ENCODE assay signal across 21 mouse cellular contexts in the genomic region with DNA sequence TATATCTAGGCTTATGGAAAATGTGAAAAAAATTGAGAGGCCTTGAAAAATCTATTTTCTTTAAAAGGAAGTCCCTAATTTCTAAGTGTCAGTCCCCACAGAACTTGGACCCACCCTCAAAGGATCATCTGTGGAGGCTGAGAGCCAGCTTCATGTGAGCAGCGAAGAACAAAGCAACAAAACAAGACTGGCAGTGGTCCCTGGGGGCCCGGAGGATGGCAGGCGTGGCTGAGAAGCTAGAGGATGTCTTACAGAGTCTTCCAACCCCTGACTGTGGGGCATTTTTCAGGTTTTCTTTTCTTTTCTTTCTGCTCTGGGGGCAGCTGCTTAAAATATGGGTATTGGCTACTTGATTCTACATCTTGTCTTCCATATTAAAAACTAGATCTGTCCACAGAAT.
A peak's percentile ranks its signal among the peaks of the same experiment; 100 is the strongest.
DNase-seq lines count a peak whose midpoint lies in the region; ATAC-seq and TF ChIP-seq lines count a peak whose summit lies in the region.
"Had no signal": no experiment of that assay in that cellular context is flagged by ENCODE, and none has a peak within 500 bp of the region (broad histone marks: within the 10 kb centered on the region; RNA-seq: fewer than 3 reads in every experiment).

No protein-coding gene starts in this region.

- no peak for ATAC-seq in intestine, embryonic 14.5 days (replicated peaks; ENCODE audit: low FRiP score, low TSS enrichment, low read depth)
- ATAC-seq in intestine, embryonic 15.5 days: no peak
- no peak for ATAC-seq in liver, postnatal 0 days
- ATAC-seq in liver, embryonic 11.5 days (replicated peaks; ENCODE audit: low FRiP score): no peak
- ATAC-seq: forebrain, embryonic 14.5 days; intestine, postnatal 0 days; Patski had no signal

- no peak overlapping the region for H3K4me3 ChIP-seq in intestine, embryonic 14.5 days (ENCODE audit: low read depth, low read length)
- no peak overlapping the region for H3K4me3 ChIP-seq in intestine, embryonic 15.5 days (replicated peaks)
- H3K4me3 ChIP-seq in liver, postnatal 0 days (ENCODE audit: low read depth, low read length): no peak overlapping the region
- H3K4me3 ChIP-seq in liver, embryonic 11.5 days (ENCODE audit: low read depth, low read length): no peak overlapping the region
- H3K4me3 ChIP-seq: embryonic facial prominence, embryonic 15.5 days; heart, embryonic 10.5 days; hindbrain, embryonic 15.5 days; lung, embryonic 15.5 days; stomach, embryonic 15.5 days had no signal

- H3K36me3 ChIP-seq in intestine, embryonic 14.5 days (ENCODE audit: control insufficient read depth, insufficient read depth, low read length): no peaks in the 10 kb centered on the region
- H3K36me3 ChIP-seq in intestine, embryonic 15.5 days: no peaks in the 10 kb centered on the region
- H3K36me3 ChIP-seq in liver, postnatal 0 days (replicated peaks; ENCODE audit: insufficient read depth, low read length): no peaks in the 10 kb centered on the region
- no peaks in the 10 kb centered on the region for H3K36me3 ChIP-seq in liver, embryonic 11.5 days (ENCODE audit: control insufficient read depth, insufficient read depth, low read length)
- H3K36me3 ChIP-seq: embryonic facial prominence, embryonic 15.5 days; heart, embryonic 10.5 days; hindbrain, embryonic 15.5 days; lung, embryonic 15.5 days; stomach, embryonic 15.5 days had no signal

- peaks cover 4% of the 10 kb centered on the region; the same call in 1 of the 2 replicates for H3K9me3 ChIP-seq in intestine, embryonic 14.5 days (ENCODE audit: control insufficient read depth, low read length)
- no peaks in the 10 kb centered on the region for H3K9me3 ChIP-seq in intestine, embryonic 15.5 days
- 0 out of 2 replicates have a peak, but pooled peaks cover 2% of the 10 kb centered on the region for H3K9me3 ChIP-seq in liver, postnatal 0 days (ENCODE audit: low read length)
- H3K9me3 ChIP-seq in liver, embryonic 11.5 days (ENCODE audit: control insufficient read depth, low read length): no peaks in the 10 kb centered on the region
- H3K9me3 ChIP-seq: embryonic facial prominence, embryonic 15.5 days; heart, embryonic 10.5 days; hindbrain, embryonic 15.5 days; lung, embryonic 15.5 days; stomach, embryonic 15.5 days had no signal

- no peak overlapping the region for H3K4me2 ChIP-seq in intestine, embryonic 14.5 days (ENCODE audit: low read length)
- H3K4me2 ChIP-seq in intestine, embryonic 15.5 days (replicated peaks): no peak overlapping the region
- H3K4me2 ChIP-seq in liver, postnatal 0 days (ENCODE audit: low read depth, low read length): no peak overlapping the region
- no peak overlapping the region for H3K4me2 ChIP-seq in liver, embryonic 11.5 days
- H3K4me2 ChIP-seq: embryonic facial prominence, embryonic 15.5 days; hindbrain, embryonic 15.5 days; lung, embryonic 15.5 days; midbrain, embryonic 11.5 days; stomach, embryonic 15.5 days had no signal

- no peak for TF ChIP-seq CTCF in liver, postnatal 0 days (IDR thresholded peaks at IDR 0.05; ENCODE audit: low read depth)

- H3K9ac ChIP-seq in intestine, embryonic 14.5 days (ENCODE audit: low read length): no peak overlapping the region
- H3K9ac ChIP-seq in intestine, embryonic 15.5 days: no peak overlapping the region
- no peak overlapping the region for H3K9ac ChIP-seq in liver, postnatal 0 days (replicated peaks)
- H3K9ac ChIP-seq in liver, embryonic 11.5 days (ENCODE audit: low read depth, low read length): no peak overlapping the region
- H3K9ac ChIP-seq: embryonic facial prominence, embryonic 15.5 days; hindbrain, embryonic 15.5 days; liver, embryonic 14.5 days; lung, embryonic 15.5 days; stomach, embryonic 15.5 days had no signal

- no peaks in the 10 kb centered on the region for H3K27me3 ChIP-seq in intestine, embryonic 14.5 days (replicated peaks; ENCODE audit: control insufficient read depth, insufficient read depth, low read length)
- no peaks in the 10 kb centered on the region for H3K27me3 ChIP-seq in intestine, embryonic 15.5 days (replicated peaks)
- no peaks in the 10 kb centered on the region for H3K27me3 ChIP-seq in liver, postnatal 0 days (ENCODE audit: insufficient read depth, low read length)
- H3K27me3 ChIP-seq in liver, embryonic 11.5 days (replicated peaks; ENCODE audit: control insufficient read depth, insufficient read depth, low read length): no peaks in the 10 kb centered on the region
- H3K27me3 ChIP-seq: embryonic facial prominence, embryonic 15.5 days; hindbrain, embryonic 15.5 days; lung, embryonic 15.5 days; Patski; stomach, embryonic 15.5 days had no signal

- H3K4me1 ChIP-seq in intestine, embryonic 14.5 days (replicated peaks; ENCODE audit: control insufficient read depth, insufficient read depth, low read length): no peaks in the 10 kb centered on the region
- H3K4me1 ChIP-seq in intestine, embryonic 15.5 days (replicated peaks): no peaks in the 10 kb centered on the region
- no peaks in the 10 kb centered on the region; the same call in 1 of the 2 replicates for H3K4me1 ChIP-seq in liver, postnatal 0 days (ENCODE audit: insufficient read depth)
- H3K4me1 ChIP-seq in liver, embryonic 11.5 days (replicated peaks; ENCODE audit: control insufficient read depth, insufficient read depth, low read length): peaks cover 2% of the 10 kb centered on the region; the same call in 1 of the 2 replicates
- H3K4me1 ChIP-seq: embryonic facial prominence, embryonic 15.5 days; hindbrain, embryonic 15.5 days; stomach, embryonic 15.5 days had no signal

- H3K27ac ChIP-seq in intestine, embryonic 14.5 days (ENCODE audit: low read depth): no peak overlapping the region
- no peak overlapping the region for H3K27ac ChIP-seq in intestine, embryonic 15.5 days
- H3K27ac ChIP-seq in liver, postnatal 0 days (ENCODE audit: low read depth): no peak overlapping the region
- H3K27ac ChIP-seq in liver, embryonic 11.5 days (ENCODE audit: low read depth, low read length): no peak overlapping the region
- H3K27ac ChIP-seq: embryonic facial prominence, embryonic 15.5 days; heart, embryonic 10.5 days; hindbrain, embryonic 15.5 days; liver, embryonic 14.5 days; lung, embryonic 15.5 days; stomach, embryonic 15.5 days had no signal

- TF ChIP-seq EP300 in liver, postnatal 0 days (IDR thresholded peaks at IDR 0.05; ENCODE audit: low read depth): no peak

- WGBS in intestine, embryonic 14.5 days: 82% methylated on average over 3 of the region's 3 CpGs
- 88% methylated on average over 3 of the region's 3 CpGs for WGBS in intestine, embryonic 15.5 days
- WGBS in liver, postnatal 0 days (ENCODE audit: insufficient replicate concordance): 78% methylated on average over 3 of the region's 3 CpGs
- WGBS in liver, embryonic 11.5 days: 81% methylated on average over 3 of the region's 3 CpGs

- DNase-seq in intestine, embryonic 14.5 days (ENCODE audit: low spot score): peak; percentile 23
- DNase-seq in liver, postnatal 0 days: peak; percentile 35
- no peak for DNase-seq in liver, embryonic 11.5 days (ENCODE audit: low spot score)
- DNase-seq in thymus, postnatal 4 days: peak; percentile 38
- DNase-seq in thymus, adult 18-20 months: no peak
- no peak for DNase-seq in cerebellum, postnatal 36 days
- DNase-seq: adrenal gland, adult 2 months; cerebellum, adult 11-12 months; cerebellum, postnatal 25 days; embryo, embryonic 11 days had no signal

Comparison
In these comparisons a context has a peak if more than half of its experiments do, and no peak if none do; other contexts are left out.
1. DNase-seq: peak in intestine, embryonic 14.5 days (single experiment), liver, postnatal 0 days (single experiment) and thymus, postnatal 4 days (single experiment); none in liver, embryonic 11.5 days (single experiment), thymus, adult 18-20 months (0 of 2) and cerebellum, postnatal 36 days (0 of 2).